Comparison of ENCODE assay signal across 10 mouse cellular contexts in genomic region chr4:154585779-154586178, GRCm38 (mm10). TPM values are rescaled to one million over a fixed set of nuclear protein-coding genes. Genes with fewer than 3 reads are reported as not detected.
DNase-seq lines count a peak whose midpoint lies in the region; ATAC-seq lines count a peak whose summit lies in the region.
"Had no signal": no experiment of that assay in that cellular context is flagged by ENCODE, and none has a peak within 500 bp of the region (broad histone marks: within the 10 kb centered on the region; RNA-seq: fewer than 3 reads in every experiment).

No protein-coding gene starts in this region.

- 49% methylated on average over 14 of the region's 14 CpGs for WGBS in heart, embryonic 13.5 days
- WGBS in embryonic facial prominence, embryonic 12.5 days: 42% methylated on average over 14 of the region's 14 CpGs

- peak overlapping the region; percentile 9; the same call in 1 of the 2 replicates for H3K4me2 ChIP-seq in heart, embryonic 13.5 days
- H3K4me2 ChIP-seq in embryonic facial prominence, embryonic 12.5 days (replicated peaks): peak overlapping the region; percentile 15; the same call in 1 of the 2 replicates

- intact Hi-C loops in heart, postnatal 14 days (cut with DNase I): no loop called here

- no peak overlapping the region for H3K4me3 ChIP-seq in heart, embryonic 13.5 days
- H3K4me3 ChIP-seq in embryonic facial prominence, embryonic 12.5 days: no peak overlapping the region

- H3K9me3 ChIP-seq in heart, embryonic 13.5 days: no peaks in the 10 kb centered on the region
- H3K9me3 ChIP-seq in embryonic facial prominence, embryonic 12.5 days: no peaks in the 10 kb centered on the region

- ATAC-seq in heart, embryonic 13.5 days (ENCODE audit: extremely low read depth, insufficient number of reproducible peaks, low FRiP score, low TSS enrichment): no peak
- no peak for ATAC-seq in embryonic facial prominence, embryonic 12.5 days (ENCODE audit: insufficient number of reproducible peaks, insufficient read depth, low FRiP score, low TSS enrichment)
- ATAC-seq in granulocyte monocyte progenitor cell, adult 5-6 weeks (replicated peaks; ENCODE audit: poor library complexity, severe bottlenecking): no peak
- ATAC-seq: CD4-positive, CD25-positive, alpha-beta regulatory T cell, adult 4 months had no signal

- H3K27me3 ChIP-seq in heart, embryonic 13.5 days (replicated peaks): peaks cover 9% of the 10 kb centered on the region; the same call in 1 of the 2 replicates
- H3K27me3 ChIP-seq in embryonic facial prominence, embryonic 12.5 days: 0 out of 2 replicates have a peak, but pooled peaks cover 7% of the 10 kb centered on the region

- peak overlapping the region; percentile 73 for H3K27ac ChIP-seq in heart, embryonic 13.5 days (replicated peaks)
- H3K27ac ChIP-seq in embryonic facial prominence, embryonic 12.5 days: peak overlapping the region; percentile 82

- no peaks in the 10 kb centered on the region for H3K36me3 ChIP-seq in heart, embryonic 13.5 days
- H3K36me3 ChIP-seq in embryonic facial prominence, embryonic 12.5 days: no peaks in the 10 kb centered on the region

- DNase-seq in heart, postnatal 14 days: no peak
- peak; percentile 38 for DNase-seq in heart, postnatal 4 days
- peak; percentile 49 for DNase-seq in lung, postnatal 10 days
- DNase-seq in c-Kit-positive CD71-positive TER-119-positive erythroid progenitor cells, embryonic 14.5 days (ENCODE audit: low spot score): no peak
- DNase-seq in kidney, postnatal 4 days: no peak
- DNase-seq: thymus, postnatal 25 days had no signal

- H3K4me1 ChIP-seq in heart, embryonic 13.5 days: peaks cover 71% of the 10 kb centered on the region
- peaks cover 69% of the 10 kb centered on the region for H3K4me1 ChIP-seq in embryonic facial prominence, embryonic 12.5 days

- H3K9ac ChIP-seq in heart, embryonic 13.5 days: peak overlapping the region; percentile 67
- no peak overlapping the region for H3K9ac ChIP-seq in embryonic facial prominence, embryonic 12.5 days

RNA-seq across cellular contexts. Expression of gene Prdm16, which starts 50.9 kb away (rescaled TPM):
- 15.3 and 19.3 TPM in 2 replicates for polyA plus RNA-seq in heart, embryonic 13.5 days (2015; fragmentation: Nextera tagmentation; extraction: Ambion mirVana)
- total RNA-seq in heart, postnatal 14 days (2021): 10 to 100 TPM; 15.7 to 18.0 TPM
- polyA plus RNA-seq in embryonic facial prominence, embryonic 12.5 days (2016; fragmentation: Nextera tagmentation; extraction: Ambion mirVana): 41.5 and 45.7 TPM in 2 replicates
- 10 to 100 TPM; 25.5 to 26.8 TPM for total RNA-seq in heart, postnatal 4 days (2021)
- total RNA-seq in granulocyte monocyte progenitor cell, adult 5-6 weeks (2014; fragmentation: Nextera tagmentation): 2.5 and 3.7 TPM in 2 replicates
- total RNA-seq in granulocyte monocyte progenitor cell, adult 5-6 weeks (2017): 1.4 and 3.1 TPM in 2 replicates

Comparison
In these comparisons a context has a peak if more than half of its experiments do, and no peak if none do; other contexts are left out.
1. DNase-seq: peak in heart, postnatal 4 days (single experiment) and lung, postnatal 10 days (single experiment); none in heart, postnatal 14 days (0 of 2), c-Kit-positive CD71-positive TER-119-positive erythroid progenitor cells, embryonic 14.5 days (single experiment) and kidney, postnatal 4 days (0 of 2).